Mouse (Mus musculus): ENCODE measurements at regions not wholly inside any gene's neighbourhood (a gene's known extent, or its start where the extent isn't known, plus 50 kb on each side); places are given as distances from the start of the nearest gene placed in this dataset.

- no peak overlapping the region for H3K4me2 ChIP-seq (ENCODE audit: low read length)
- no peaks in the 10 kb centered on the region for H3K36me3 ChIP-seq (ENCODE audit: control insufficient read depth, insufficient read depth, low read length)
- H3K27ac ChIP-seq (ENCODE audit: low read depth), result no peak overlapping the region
- WGBS, result 78% methylated on average over 5 of the region's 5 CpGs
- H3K27me3 ChIP-seq (replicated peaks; ENCODE audit: control insufficient read depth, insufficient read depth, low read length), result no peaks in the 10 kb centered on the region
- ATAC-seq (replicated peaks; ENCODE audit: low FRiP score, low TSS enrichment, low read depth), result no peak
- DNase-seq (ENCODE audit: low spot score), result no peak
- H3K4me1 ChIP-seq (replicated peaks; ENCODE audit: control insufficient read depth, insufficient read depth, low read length), result peaks cover 12% of the 10 kb centered on the region
- H3K4me3 ChIP-seq (ENCODE audit: low read depth, low read length), result no peak overlapping the region
- no peaks in the 10 kb centered on the region for H3K9me3 ChIP-seq (ENCODE audit: control insufficient read depth, low read length)
- H3K9ac ChIP-seq (ENCODE audit: low read length), result no peak overlapping the region
Observed at GRCm38 (mm10) chr17:83093862-83094261, 121.2 kb upstream of the Pkdcc start.

- H3K4me3 ChIP-seq (ENCODE audit: low read depth, low read length), result no peak overlapping the region
- H3K27ac ChIP-seq (ENCODE audit: low read depth), result no peak overlapping the region
Observed at GRCm38 (mm10) chr17:83096451-83096850, 118.6 kb upstream of the Pkdcc start.

DNA sequence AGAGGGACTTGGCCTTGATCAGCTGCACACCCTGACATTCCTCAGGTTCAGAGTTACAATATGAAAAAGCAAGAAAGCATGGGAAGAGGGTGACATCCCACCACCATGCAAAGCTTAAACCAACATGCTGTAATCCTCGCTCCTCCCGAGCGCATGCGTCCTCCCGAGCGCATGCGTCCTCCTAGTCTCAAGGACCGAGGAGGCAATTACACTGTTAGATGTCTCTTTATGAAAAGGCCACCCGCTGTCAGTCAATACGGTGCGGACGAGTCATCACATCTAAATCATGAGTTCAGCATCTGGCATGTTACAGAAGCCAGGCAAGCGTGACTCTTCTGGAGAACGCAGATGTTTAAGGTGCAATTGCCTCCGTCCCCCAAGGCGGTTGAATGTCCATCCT lies 117.1 kb upstream of the Pkdcc start:
- peaks cover 11% of the 10 kb centered on the region for H3K4me1 ChIP-seq (replicated peaks; ENCODE audit: control insufficient read depth, insufficient read depth, low read length)
- H3K27ac ChIP-seq (ENCODE audit: low read depth), result no peak overlapping the region
- no peaks in the 10 kb centered on the region for H3K9me3 ChIP-seq (ENCODE audit: control insufficient read depth, low read length)
- H3K36me3 ChIP-seq (ENCODE audit: control insufficient read depth, insufficient read depth, low read length), result no peaks in the 10 kb centered on the region
- H3K9ac ChIP-seq (ENCODE audit: low read length), result no peak overlapping the region
- no peak overlapping the region for H3K4me3 ChIP-seq (ENCODE audit: low read depth, low read length)
- ATAC-seq (replicated peaks; ENCODE audit: low FRiP score, low TSS enrichment, low read depth) (no peak), DNase-seq (ENCODE audit: low spot score) (no peak)
- H3K27me3 ChIP-seq (replicated peaks; ENCODE audit: control insufficient read depth, insufficient read depth, low read length), result no peaks in the 10 kb centered on the region
- no peak overlapping the region for H3K4me2 ChIP-seq (ENCODE audit: low read length)
- WGBS, result 90% methylated on average over 16 of the region's 16 CpGs

More at GRCm38 (mm10) chr17:83096451-83096850, 118.6 kb upstream of the Pkdcc start:
- DNase-seq (ENCODE audit: low spot score) (no peak), ATAC-seq (replicated peaks; ENCODE audit: low FRiP score, low TSS enrichment, low read depth) (no peak)
- WGBS, result 52% methylated on average over 8 of the region's 8 CpGs
- Histone ChIP-seq H3K9ac (ENCODE audit: low read length) (no peak overlapping the region), H3K4me1 (replicated peaks; ENCODE audit: control insufficient read depth, insufficient read depth, low read length) (peaks cover 4% of the 10 kb centered on the region; the same call in 1 of the 2 replicates), H3K9me3 (ENCODE audit: control insufficient read depth, low read length) (no peaks in the 10 kb centered on the region), H3K4me2 (ENCODE audit: low read length) (no peak overlapping the region), H3K27me3 (replicated peaks; ENCODE audit: control insufficient read depth, insufficient read depth, low read length) (no peaks in the 10 kb centered on the region), H3K36me3 (ENCODE audit: control insufficient read depth, insufficient read depth, low read length) (no peaks in the 10 kb centered on the region)

DNA sequence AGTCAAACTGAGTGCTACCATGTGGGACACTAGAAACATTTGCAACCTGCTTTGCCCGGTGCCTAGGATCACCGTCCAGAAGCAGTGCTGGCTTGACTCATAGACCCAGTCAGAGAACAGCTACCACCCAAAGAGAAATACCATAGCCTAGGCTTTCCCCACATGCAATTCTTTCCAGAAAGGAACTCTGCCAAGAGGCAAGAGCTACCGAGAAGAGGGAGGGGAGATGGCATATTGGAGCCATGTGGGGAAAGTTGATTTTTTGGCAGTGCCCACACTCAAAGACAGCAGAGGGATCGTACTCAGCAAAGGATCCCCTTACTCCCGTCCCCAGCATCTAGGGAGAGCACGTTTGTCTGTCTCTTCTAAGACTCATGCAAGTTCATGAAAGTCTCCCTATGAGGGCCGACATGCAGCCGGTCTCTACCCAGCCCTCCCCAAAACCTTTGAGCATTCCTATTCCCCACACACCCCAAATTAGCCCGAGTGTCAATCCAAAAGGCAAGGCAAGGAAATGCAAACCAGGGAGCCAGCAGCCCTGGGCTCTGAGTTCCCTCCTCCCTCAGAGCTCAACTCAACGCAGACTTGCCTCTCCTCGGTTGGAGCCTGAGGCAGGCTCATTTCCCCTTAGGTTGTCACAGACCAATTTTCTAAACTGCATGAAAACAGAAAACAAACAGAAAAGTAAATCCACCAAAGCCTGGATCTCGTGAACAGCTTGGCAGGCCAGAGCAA lies 116.2 kb upstream of the Pkdcc start:
- Histone ChIP-seq H3K4me3 (ENCODE audit: low read depth, low read length) (no peak overlapping the region), H3K36me3 (ENCODE audit: control insufficient read depth, insufficient read depth, low read length) (no peaks in the 10 kb centered on the region), H3K4me1 (replicated peaks; ENCODE audit: control insufficient read depth, insufficient read depth, low read length) (peaks cover 14% of the 10 kb centered on the region), H3K9me3 (ENCODE audit: control insufficient read depth, low read length) (no peaks in the 10 kb centered on the region), H3K9ac (ENCODE audit: low read length) (no peak overlapping the region), H3K4me2 (ENCODE audit: low read length) (no peak overlapping the region), H3K27me3 (replicated peaks; ENCODE audit: control insufficient read depth, insufficient read depth, low read length) (no peaks in the 10 kb centered on the region), H3K27ac (ENCODE audit: low read depth) (no peak overlapping the region)
- DNase-seq (ENCODE audit: low spot score), result no peak
- no peak for ATAC-seq (replicated peaks; ENCODE audit: low FRiP score, low TSS enrichment, low read depth)
- 75% methylated on average over 12 of the region's 12 CpGs for WGBS

- H3K9me3 ChIP-seq (ENCODE audit: control insufficient read depth, low read length), result no peaks in the 10 kb centered on the region
- H3K4me2 ChIP-seq (ENCODE audit: low read length), result no peak overlapping the region
- DNase-seq (ENCODE audit: low spot score) (no peak), ATAC-seq (replicated peaks; ENCODE audit: low FRiP score, low TSS enrichment, low read depth) (no peak)
- no peak overlapping the region for H3K4me3 ChIP-seq (ENCODE audit: low read depth, low read length)
- H3K36me3 ChIP-seq (ENCODE audit: control insufficient read depth, insufficient read depth, low read length), result no peaks in the 10 kb centered on the region
- WGBS, result 36% methylated on average over 7 of the region's 7 CpGs
- H3K27ac ChIP-seq (ENCODE audit: low read depth), result no peak overlapping the region
- H3K9ac ChIP-seq (ENCODE audit: low read length), result no peak overlapping the region
- no peaks in the 10 kb centered on the region for H3K27me3 ChIP-seq (replicated peaks; ENCODE audit: control insufficient read depth, insufficient read depth, low read length)
- peaks cover 14% of the 10 kb centered on the region for H3K4me1 ChIP-seq (replicated peaks; ENCODE audit: control insufficient read depth, insufficient read depth, low read length)
Observed at GRCm38 (mm10) chr17:83101035-83101434, 114.1 kb upstream of the Pkdcc start.

DNA sequence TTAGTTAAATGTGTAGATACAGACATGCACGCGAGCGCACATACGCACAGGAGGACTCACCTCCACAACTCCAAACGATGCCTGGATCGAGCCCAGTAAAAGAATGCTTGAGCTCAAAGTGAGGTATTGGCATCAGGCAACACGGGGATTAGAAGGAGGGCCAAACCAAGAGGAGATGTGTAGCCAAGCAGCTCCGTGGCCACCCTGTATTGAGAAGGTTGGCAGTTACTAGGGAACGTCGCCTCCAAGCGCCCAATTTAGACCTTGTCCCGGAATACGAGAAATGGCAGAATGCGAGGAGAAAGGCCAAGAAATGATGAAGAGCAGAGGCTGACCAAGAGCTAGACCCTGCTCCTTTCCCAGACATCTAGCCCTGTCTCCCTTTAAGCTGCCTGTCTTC lies 113.3 kb upstream of the Pkdcc start:
- ATAC-seq (replicated peaks; ENCODE audit: low FRiP score, low TSS enrichment, low read depth) (no peak), DNase-seq (ENCODE audit: low spot score) (no peak)
- Histone ChIP-seq H3K4me2 (ENCODE audit: low read length) (no peak overlapping the region), H3K27me3 (replicated peaks; ENCODE audit: control insufficient read depth, insufficient read depth, low read length) (no peaks in the 10 kb centered on the region), H3K4me1 (replicated peaks; ENCODE audit: control insufficient read depth, insufficient read depth, low read length) (peaks cover 14% of the 10 kb centered on the region), H3K27ac (ENCODE audit: low read depth) (no peak overlapping the region), H3K4me3 (ENCODE audit: low read depth, low read length) (no peak overlapping the region), H3K9ac (ENCODE audit: low read length) (no peak overlapping the region), H3K9me3 (ENCODE audit: control insufficient read depth, low read length) (no peaks in the 10 kb centered on the region), H3K36me3 (ENCODE audit: control insufficient read depth, insufficient read depth, low read length) (no peaks in the 10 kb centered on the region)
- WGBS, result 83% methylated on average over 14 of the region's 14 CpGs

GRCm38 (mm10) chr17:83102675-83103412 lies 112.2 kb upstream of the Pkdcc start:
- Histone ChIP-seq H3K9ac (ENCODE audit: low read length) (no peak overlapping the region), H3K4me1 (replicated peaks; ENCODE audit: control insufficient read depth, insufficient read depth, low read length) (peaks cover 14% of the 10 kb centered on the region), H3K27ac (ENCODE audit: low read depth) (no peak overlapping the region), H3K4me3 (ENCODE audit: low read depth, low read length) (no peak overlapping the region), H3K27me3 (replicated peaks; ENCODE audit: control insufficient read depth, insufficient read depth, low read length) (no peaks in the 10 kb centered on the region), H3K36me3 (ENCODE audit: control insufficient read depth, insufficient read depth, low read length) (no peaks in the 10 kb centered on the region), H3K4me2 (ENCODE audit: low read length) (no peak overlapping the region), H3K9me3 (ENCODE audit: control insufficient read depth, low read length) (no peaks in the 10 kb centered on the region)
- 43% methylated on average over 6 of the region's 6 CpGs for WGBS
- no peak for DNase-seq (ENCODE audit: low spot score)
- ATAC-seq (replicated peaks; ENCODE audit: low FRiP score, low TSS enrichment, low read depth), result no peak

- Histone ChIP-seq H3K4me2 (ENCODE audit: low read length) (no peak overlapping the region), H3K4me3 (ENCODE audit: low read depth, low read length) (no peak overlapping the region), H3K9ac (ENCODE audit: low read length) (no peak overlapping the region), H3K36me3 (ENCODE audit: control insufficient read depth, insufficient read depth, low read length) (no peaks in the 10 kb centered on the region), H3K27me3 (replicated peaks; ENCODE audit: control insufficient read depth, insufficient read depth, low read length) (0 out of 2 replicates have a peak, but pooled peaks cover 4% of the 10 kb centered on the region), H3K27ac (ENCODE audit: low read depth) (no peak overlapping the region), H3K9me3 (ENCODE audit: control insufficient read depth, low read length) (no peaks in the 10 kb centered on the region), H3K4me1 (replicated peaks; ENCODE audit: control insufficient read depth, insufficient read depth, low read length) (peaks cover 22% of the 10 kb centered on the region)
- DNase-seq (ENCODE audit: low spot score), result no peak
- 29% methylated on average over 10 of the region's 10 CpGs for WGBS
- peak; percentile 69; the same call in 1 of the 2 replicates for ATAC-seq (replicated peaks; ENCODE audit: low FRiP score, low TSS enrichment, low read depth)
Observed at GRCm38 (mm10) chr17:83108151-83108550, 106.9 kb upstream of the Pkdcc start.
